Mouse (Mus musculus): Measurements from ENCODE around the gene Ccin. TPM values are rescaled to one million over a fixed set of nuclear protein-coding genes. Genes with fewer than 3 reads are reported as not detected.

Gene Ccin
- polyA plus RNA-seq, 1 experiment from 2014 or later: not detected

DNA sequence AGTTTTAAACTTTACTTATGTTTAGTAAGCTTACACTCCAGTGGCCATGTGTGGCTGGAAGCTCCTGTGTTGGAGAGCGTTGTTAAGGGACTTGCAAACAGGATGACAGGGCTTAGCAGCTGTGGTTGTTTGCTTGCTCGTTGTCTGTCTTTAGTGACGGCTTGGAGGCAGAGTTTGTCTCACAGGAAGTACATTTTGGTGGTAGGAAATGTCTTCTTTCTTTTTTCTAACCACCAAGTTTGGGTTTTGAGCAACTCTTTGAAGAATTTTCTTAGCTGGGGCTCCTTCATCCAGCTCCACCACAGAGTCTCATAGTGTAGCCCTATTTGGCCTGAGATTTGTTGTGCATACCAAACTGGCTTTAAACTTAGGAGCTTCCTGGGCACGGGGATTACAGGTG, 39.0 kb downstream of the Ccin start:
- WGBS: 81% methylated on average over 4 of the region's 4 CpGs
- peaks cover 26% of the 10 kb centered on the region; the same call in 1 of the 2 replicates for H3K36me3 ChIP-seq (ENCODE audit: control insufficient read depth, insufficient read depth, low read length)
- H3K4me1 ChIP-seq (ENCODE audit: control insufficient read depth, insufficient read depth, low read length): no peaks in the 10 kb centered on the region

DNA sequence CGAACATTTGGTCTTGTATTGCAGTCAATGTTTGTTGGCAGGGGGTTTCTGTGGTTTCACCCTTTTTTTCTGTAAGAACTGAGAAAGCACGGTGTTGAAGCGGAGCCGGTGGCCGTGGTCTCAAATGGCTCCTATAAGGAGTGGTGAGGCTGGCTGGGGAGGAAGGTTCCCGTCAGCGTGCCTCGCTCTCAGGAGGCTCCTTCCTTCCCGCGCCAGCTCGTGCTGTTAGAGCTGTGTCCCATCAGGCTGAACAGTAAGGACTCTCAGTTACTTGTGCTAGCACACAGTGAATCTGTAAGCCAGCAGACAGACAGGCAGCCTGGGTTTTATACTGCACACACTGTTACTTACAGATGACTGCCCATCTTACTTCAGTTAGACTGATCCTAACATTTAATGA, 39.5 kb downstream of the Ccin start:
- WGBS: 95% methylated on average over 11 of the region's 11 CpGs
- no peak for ATAC-seq
- H3K27me3 ChIP-seq (replicated peaks; ENCODE audit: control insufficient read depth, insufficient read depth, low read length): no peaks in the 10 kb centered on the region
- peaks cover 26% of the 10 kb centered on the region; the same call in 1 of the 2 replicates for H3K36me3 ChIP-seq (ENCODE audit: control insufficient read depth, insufficient read depth, low read length)
- no peak overlapping the region for H3K9ac ChIP-seq (ENCODE audit: low read depth, low read length)
- H3K4me2 ChIP-seq (ENCODE audit: low read depth, low read length): no peak overlapping the region
- H3K4me3 ChIP-seq (ENCODE audit: low read length): no peak overlapping the region
- H3K27ac ChIP-seq (ENCODE audit: low read length): no peak overlapping the region
- no peaks in the 10 kb centered on the region for H3K4me1 ChIP-seq (ENCODE audit: control insufficient read depth, insufficient read depth, low read length)
- no peaks in the 10 kb centered on the region for H3K9me3 ChIP-seq (ENCODE audit: control insufficient read depth, low read length)

More for the DNA sequence above, 39.0 kb downstream of the Ccin start:
- Histone ChIP-seq H3K4me3 (ENCODE audit: low read length) (no peak overlapping the region), H3K9me3 (ENCODE audit: control insufficient read depth, low read length) (no peaks in the 10 kb centered on the region), H3K9ac (ENCODE audit: low read depth, low read length) (no peak overlapping the region), H3K4me2 (ENCODE audit: low read depth, low read length) (no peak overlapping the region), H3K27me3 (replicated peaks; ENCODE audit: control insufficient read depth, insufficient read depth, low read length) (no peaks in the 10 kb centered on the region), H3K27ac (ENCODE audit: low read length) (no peak overlapping the region)
- ATAC-seq: no peak

DNA sequence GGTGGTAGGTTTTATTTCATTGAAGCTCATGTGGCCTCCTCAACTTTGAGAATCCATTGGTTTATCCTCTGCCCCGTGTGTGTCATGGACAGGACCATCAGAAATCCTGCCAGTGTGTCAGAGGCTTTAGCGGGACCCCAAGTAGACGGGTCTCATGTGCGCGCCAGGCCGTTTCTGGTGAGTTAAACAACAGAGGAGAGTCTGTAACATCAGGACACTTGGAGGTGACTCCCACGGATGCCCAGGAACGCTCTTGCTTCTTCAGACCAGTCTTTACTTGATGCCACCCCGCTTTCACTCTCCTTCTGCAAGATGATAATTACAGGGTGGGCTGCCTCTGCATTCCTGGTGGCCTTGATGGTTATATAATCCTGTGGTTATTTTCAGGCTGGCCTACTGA, 40.4 kb downstream of the Ccin start:
- no peaks in the 10 kb centered on the region for H3K9me3 ChIP-seq (ENCODE audit: control insufficient read depth, low read length)
- WGBS: 95% methylated on average over 9 of the region's 9 CpGs
- H3K27ac ChIP-seq (ENCODE audit: low read length): no peak overlapping the region
- no peak overlapping the region for H3K9ac ChIP-seq (ENCODE audit: low read depth, low read length)
- no peaks in the 10 kb centered on the region for H3K27me3 ChIP-seq (replicated peaks; ENCODE audit: control insufficient read depth, insufficient read depth, low read length)
- H3K4me1 ChIP-seq (ENCODE audit: control insufficient read depth, insufficient read depth, low read length): no peaks in the 10 kb centered on the region
- H3K36me3 ChIP-seq (ENCODE audit: control insufficient read depth, insufficient read depth, low read length): peaks cover 26% of the 10 kb centered on the region; the same call in 1 of the 2 replicates
- H3K4me2 ChIP-seq (ENCODE audit: low read depth, low read length): no peak overlapping the region
- no peak overlapping the region for H3K4me3 ChIP-seq (ENCODE audit: low read length)
- no peak for ATAC-seq

DNA sequence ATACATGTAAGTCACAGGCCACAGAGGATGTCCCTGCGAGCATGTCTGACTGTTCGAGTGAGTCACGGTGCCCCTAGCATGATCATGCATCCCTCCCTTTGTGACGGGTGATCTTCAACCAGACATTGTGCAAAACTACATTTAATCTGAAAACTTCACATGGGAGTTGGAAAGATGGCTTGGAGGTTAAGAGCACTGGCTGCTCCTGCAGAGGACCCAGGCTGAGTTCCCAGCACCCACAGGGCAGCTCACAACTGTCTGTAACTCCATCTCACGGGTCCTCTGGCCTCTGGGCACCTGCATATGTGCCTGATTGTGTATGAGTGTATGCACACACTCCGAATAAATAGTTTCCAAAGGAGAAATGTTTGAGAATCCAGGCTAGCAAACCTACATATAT, 41.0 kb downstream of the Ccin start:
- Histone ChIP-seq H3K4me2 (ENCODE audit: low read depth, low read length) (no peak overlapping the region), H3K4me1 (ENCODE audit: control insufficient read depth, insufficient read depth, low read length) (no peaks in the 10 kb centered on the region), H3K27ac (ENCODE audit: low read length) (no peak overlapping the region), H3K36me3 (ENCODE audit: control insufficient read depth, insufficient read depth, low read length) (peaks cover 24% of the 10 kb centered on the region; the same call in 1 of the 2 replicates), H3K9me3 (ENCODE audit: control insufficient read depth, low read length) (no peaks in the 10 kb centered on the region), H3K4me3 (ENCODE audit: low read length) (no peak overlapping the region), H3K27me3 (replicated peaks; ENCODE audit: control insufficient read depth, insufficient read depth, low read length) (no peaks in the 10 kb centered on the region), H3K9ac (ENCODE audit: low read depth, low read length) (no peak overlapping the region)
- ATAC-seq: no peak
- 93% methylated on average over 6 of the region's 6 CpGs for WGBS

DNA sequence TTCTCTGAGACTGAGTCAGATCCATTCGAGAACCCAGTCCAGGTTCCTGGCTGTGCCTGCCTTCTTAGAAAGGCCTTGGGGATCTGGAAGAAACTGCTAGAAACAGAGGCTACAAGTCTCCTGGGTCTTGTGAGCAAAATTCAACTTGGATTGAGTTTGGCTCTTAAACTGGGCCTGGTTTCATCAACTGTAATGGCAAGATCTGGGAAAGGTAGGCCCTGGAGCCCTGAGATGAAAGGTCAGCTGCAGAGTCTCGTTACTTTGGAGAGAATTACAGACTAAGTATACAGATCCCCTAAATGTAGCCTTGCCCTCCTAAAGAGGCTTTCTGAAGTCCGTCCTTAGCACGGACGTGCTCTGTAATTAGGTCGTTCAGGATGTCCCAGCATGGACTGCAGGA, 42.3 kb downstream of the Ccin start:
- Histone ChIP-seq H3K27ac (ENCODE audit: low read length) (no peak overlapping the region), H3K9ac (ENCODE audit: low read depth, low read length) (no peak overlapping the region), H3K9me3 (ENCODE audit: control insufficient read depth, low read length) (no peaks in the 10 kb centered on the region), H3K27me3 (replicated peaks; ENCODE audit: control insufficient read depth, insufficient read depth, low read length) (no peaks in the 10 kb centered on the region), H3K4me2 (ENCODE audit: low read depth, low read length) (no peak overlapping the region), H3K36me3 (ENCODE audit: control insufficient read depth, insufficient read depth, low read length) (peaks cover 23% of the 10 kb centered on the region; the same call in 1 of the 2 replicates), H3K4me1 (ENCODE audit: control insufficient read depth, insufficient read depth, low read length) (no peaks in the 10 kb centered on the region), H3K4me3 (ENCODE audit: low read length) (no peak overlapping the region)
- WGBS: 94% methylated on average over 6 of the region's 6 CpGs
- ATAC-seq: no peak

DNA sequence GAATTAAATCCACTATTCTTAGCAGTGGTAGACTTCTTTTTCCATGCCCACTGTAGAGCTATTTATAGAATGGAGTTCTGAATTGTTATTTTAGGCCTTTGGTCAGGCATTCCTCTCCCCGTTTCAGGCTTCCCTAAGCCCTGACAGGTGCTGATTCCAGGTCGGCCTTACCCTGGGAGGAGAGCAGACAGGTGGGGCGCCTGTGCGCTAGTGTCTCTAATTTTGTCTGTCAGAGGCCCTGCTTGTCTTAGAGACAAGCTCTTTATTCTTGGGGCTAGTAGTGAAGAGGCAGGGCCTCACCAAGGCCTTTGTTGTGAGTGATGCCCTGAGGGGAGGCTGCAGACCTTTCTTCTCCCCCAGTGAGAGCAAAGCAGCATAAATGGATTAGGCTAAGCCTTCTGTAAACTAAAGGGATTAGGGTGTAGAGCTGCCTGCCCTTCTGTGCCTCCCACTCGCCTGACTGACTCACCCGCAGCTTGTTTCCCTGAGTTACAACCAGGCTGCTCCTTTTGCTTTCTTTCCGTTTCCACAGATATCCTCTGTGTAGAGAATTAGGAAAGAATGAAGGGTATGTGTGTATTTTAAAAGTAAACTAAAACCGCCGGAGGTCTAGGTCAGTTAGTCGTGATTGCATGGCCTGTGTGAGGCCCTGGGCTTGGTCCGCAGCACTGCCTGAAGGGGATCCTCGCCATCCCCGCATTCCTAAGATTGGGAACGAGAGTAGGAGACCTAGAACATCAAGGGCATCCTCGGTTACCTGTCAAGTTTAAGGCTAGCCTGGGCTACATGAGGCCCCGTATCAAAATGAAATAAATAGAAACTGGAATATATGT, 45.2 kb downstream of the Ccin start:
- peaks cover 26% of the 10 kb centered on the region for H3K36me3 ChIP-seq (ENCODE audit: control insufficient read depth, insufficient read depth, low read length)
- no peak overlapping the region for H3K9ac ChIP-seq (ENCODE audit: low read depth, low read length)
- H3K4me1 ChIP-seq (ENCODE audit: control insufficient read depth, insufficient read depth, low read length): no peaks in the 10 kb centered on the region
- no peak overlapping the region for H3K4me2 ChIP-seq (ENCODE audit: low read depth, low read length)
- H3K27ac ChIP-seq (ENCODE audit: low read length): peak overlapping the region; percentile 30; the same call in 1 of the 2 replicates
- H3K4me3 ChIP-seq (ENCODE audit: low read length): no peak overlapping the region
- no peaks in the 10 kb centered on the region for H3K9me3 ChIP-seq (ENCODE audit: control insufficient read depth, low read length)
- H3K27me3 ChIP-seq (replicated peaks; ENCODE audit: control insufficient read depth, insufficient read depth, low read length): no peaks in the 10 kb centered on the region
- peak; percentile 59 for ATAC-seq
- WGBS: 32% methylated on average over 16 of the region's 16 CpGs

DNA sequence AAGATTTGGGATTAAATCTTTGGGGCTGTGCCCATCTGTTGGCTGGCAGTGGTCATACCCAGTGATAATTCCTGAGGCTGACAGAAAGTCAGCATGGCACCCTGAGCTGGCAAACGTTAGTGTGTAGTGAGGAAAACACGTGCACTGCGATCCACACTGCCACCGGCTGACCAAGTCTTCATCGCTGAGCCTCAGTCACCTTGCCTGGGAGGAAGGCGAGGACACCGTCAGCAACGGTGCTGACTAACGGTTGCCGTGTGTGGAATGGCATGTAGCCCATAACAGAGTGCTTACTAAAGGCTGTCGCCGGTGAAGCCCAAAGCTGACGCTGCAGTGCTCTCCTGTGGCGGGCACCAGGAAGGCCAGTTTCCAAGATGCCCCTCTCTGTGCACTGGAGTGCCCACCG, 46.4 kb downstream of the Ccin start:
- H3K4me2 ChIP-seq (ENCODE audit: low read depth, low read length): no peak overlapping the region
- peaks cover 17% of the 10 kb centered on the region for H3K36me3 ChIP-seq (ENCODE audit: control insufficient read depth, insufficient read depth, low read length)
- H3K9ac ChIP-seq (ENCODE audit: low read depth, low read length): no peak overlapping the region
- no peaks in the 10 kb centered on the region for H3K9me3 ChIP-seq (ENCODE audit: control insufficient read depth, low read length)
- ATAC-seq: no peak
- no peak overlapping the region for H3K27ac ChIP-seq (ENCODE audit: low read length)
- 86% methylated on average over 15 of the region's 15 CpGs for WGBS
- H3K4me3 ChIP-seq (ENCODE audit: low read length): no peak overlapping the region
- H3K27me3 ChIP-seq (replicated peaks; ENCODE audit: control insufficient read depth, insufficient read depth, low read length): no peaks in the 10 kb centered on the region
- no peaks in the 10 kb centered on the region for H3K4me1 ChIP-seq (ENCODE audit: control insufficient read depth, insufficient read depth, low read length)

DNA sequence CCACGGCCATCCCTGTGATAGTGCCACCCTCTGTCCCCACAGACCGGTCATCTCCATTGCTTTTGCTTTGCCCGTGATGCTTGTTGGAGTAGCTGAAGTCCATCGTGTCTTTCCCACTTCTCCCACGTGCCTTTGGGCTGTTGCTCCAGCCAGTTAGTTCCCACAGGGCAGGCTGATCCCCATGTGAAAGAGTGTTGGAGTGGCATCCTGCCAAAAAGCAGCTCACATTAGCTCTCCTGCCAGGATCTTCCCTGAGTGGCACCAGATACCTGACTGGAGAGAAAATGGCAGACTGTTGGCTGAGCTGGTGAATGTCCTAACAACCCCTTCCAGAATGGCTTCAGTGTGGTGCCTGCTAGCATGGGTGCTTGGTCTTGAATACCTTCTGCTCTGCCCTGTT, 48.2 kb downstream of the Ccin start:
- Histone ChIP-seq H3K4me3 (ENCODE audit: low read length) (no peak overlapping the region), H3K9me3 (ENCODE audit: control insufficient read depth, low read length) (no peaks in the 10 kb centered on the region), H3K4me1 (ENCODE audit: control insufficient read depth, insufficient read depth, low read length) (no peaks in the 10 kb centered on the region), H3K9ac (ENCODE audit: low read depth, low read length) (no peak overlapping the region), H3K36me3 (ENCODE audit: control insufficient read depth, insufficient read depth, low read length) (peaks cover 12% of the 10 kb centered on the region), H3K4me2 (ENCODE audit: low read depth, low read length) (no peak overlapping the region), H3K27ac (ENCODE audit: low read length) (no peak overlapping the region), H3K27me3 (replicated peaks; ENCODE audit: control insufficient read depth, insufficient read depth, low read length) (no peaks in the 10 kb centered on the region)
- WGBS: 88% methylated on average over 5 of the region's 5 CpGs
- ATAC-seq: no peak

Data from intestine, embryonic 16.5 days (tissue).